In genomic region chr12:84653912-84654311, GRCm38 (mm10) we compare ENCODE assay signal across 8 mouse cellular contexts. TPM values are rescaled to one million over a fixed set of nuclear protein-coding genes. Genes with fewer than 3 reads are reported as not detected.
A peak's percentile ranks its signal among the peaks of the same experiment; 100 is the strongest.
DNase-seq lines count a peak whose midpoint lies in the region; ATAC-seq and TF ChIP-seq lines count a peak whose summit lies in the region.
"Had no signal": no experiment of that assay in that cellular context is flagged by ENCODE, and none has a peak within 500 bp of the region (broad histone marks: within the 10 kb centered on the region; RNA-seq: fewer than 3 reads in every experiment).

No protein-coding gene starts in this region.

- DNase-seq in 3T3-L1 (ENCODE audit: low read depth, low spot score) = peak; percentile 72
- DNase-seq in CD4-positive helper T cell, adult 2 months (ENCODE audit: low read depth, low spot score) = peak; percentile 42
- peak; percentile 16 for DNase-seq in brain, embryonic 18.5 days (ENCODE audit: low read depth, low spot score)
- DNase-seq in kidney, adult 9 months = peak; percentile 43
- DNase-seq in liver, postnatal 0 days = peak; percentile 68
- peak; percentile 59 to 74 for DNase-seq in right cerebral cortex, adult 2 months (ENCODE audit: low spot score in 2 of 2)

- no peaks in the 10 kb centered on the region for H3K36me3 ChIP-seq in liver, postnatal 0 days (replicated peaks; ENCODE audit: insufficient read depth, low read length)
- H3K36me3 ChIP-seq: heart, embryonic 13.5 days had no signal

- no peaks in the 10 kb centered on the region for H3K4me1 ChIP-seq in liver, postnatal 0 days (ENCODE audit: insufficient read depth)
- H3K4me1 ChIP-seq: heart, embryonic 13.5 days had no signal

- H3K27me3 ChIP-seq in liver, postnatal 0 days (ENCODE audit: insufficient read depth, low read length) = 0 out of 2 replicates have a peak, but pooled peaks cover 7% of the 10 kb centered on the region

- no peak overlapping the region for H3K4me3 ChIP-seq in liver, postnatal 0 days (ENCODE audit: low read depth, low read length)
- H3K4me3 ChIP-seq: heart, embryonic 13.5 days had no signal

- no peak overlapping the region for H3K27ac ChIP-seq in liver, postnatal 0 days (ENCODE audit: low read depth)
- H3K27ac ChIP-seq: heart, embryonic 13.5 days had no signal

- H3K4me2 ChIP-seq in liver, postnatal 0 days (ENCODE audit: low read depth, low read length) = no peak overlapping the region
- H3K4me2 ChIP-seq: heart, embryonic 13.5 days had no signal

- no peaks in the 10 kb centered on the region for H3K9me3 ChIP-seq in liver, postnatal 0 days (ENCODE audit: low read length)
- H3K9me3 ChIP-seq: heart, embryonic 13.5 days had no signal

- peak; percentile 97 for TF ChIP-seq CTCF in liver, postnatal 0 days (IDR thresholded peaks at IDR 0.05; ENCODE audit: low read depth)

- 17% methylated on average over 3 of the region's 3 CpGs for WGBS in liver, postnatal 0 days (ENCODE audit: insufficient replicate concordance)

- H3K9ac ChIP-seq in liver, postnatal 0 days (replicated peaks) = no peak overlapping the region
- H3K9ac ChIP-seq: heart, embryonic 13.5 days had no signal

- ATAC-seq in erythroblast, adult 5-6 weeks (replicated peaks; ENCODE audit: low FRiP score, poor library complexity, severe bottlenecking) = peak; percentile 63
- ATAC-seq in liver, postnatal 0 days = no peak

- no peak for TF ChIP-seq EP300 in liver, postnatal 0 days (IDR thresholded peaks at IDR 0.05; ENCODE audit: low read depth)

RNA-seq across cellular contexts. Expression of gene Vrtn, which starts 13.1 kb away (rescaled TPM):
- not detected in 2 replicates for total RNA-seq in erythroblast, adult 5-6 weeks (2015; ENCODE audit: low replicate concordance)
- total RNA-seq in erythroblast, adult 5-6 weeks (2017; ENCODE audit: low replicate concordance) = not detected in 2 replicates
- polyA plus RNA-seq in liver, postnatal 0 days (2015; fragmentation: Nextera tagmentation; extraction: Ambion mirVana) = not detected in 2 replicates
- polyA plus RNA-seq: heart, embryonic 13.5 days had no signal

RNA-seq across cellular contexts. Expression of gene Abcd4, which starts 36.7 kb away (rescaled TPM):
- total RNA-seq in erythroblast, adult 5-6 weeks (2015; ENCODE audit: low replicate concordance) = 0.38 and 2.3 TPM in 2 replicates
- 0.77 and 2.0 TPM in 2 replicates for total RNA-seq in erythroblast, adult 5-6 weeks (2017; ENCODE audit: low replicate concordance)
- 2.1 and 2.7 TPM in 2 replicates for polyA plus RNA-seq in liver, postnatal 0 days (2015; fragmentation: Nextera tagmentation; extraction: Ambion mirVana)

RNA-seq across cellular contexts. Expression of gene Syndig1l, which starts 44.7 kb away (rescaled TPM):
- 1.3 TPM in 1 of 2 replicates, not detected in the other for total RNA-seq in erythroblast, adult 5-6 weeks (2015; ENCODE audit: low replicate concordance)
- total RNA-seq in erythroblast, adult 5-6 weeks (2017; ENCODE audit: low replicate concordance) = not detected in 2 replicates
- 0.04 TPM in 1 of 2 replicates, not detected in the other for polyA plus RNA-seq in liver, postnatal 0 days (2015; fragmentation: Nextera tagmentation; extraction: Ambion mirVana)
- polyA plus RNA-seq: heart, embryonic 13.5 days had no signal

Comparison
In these comparisons a context has a peak if more than half of its experiments do, and no peak if none do; other contexts are left out.
1. DNase-seq: peak in every context shown above with its lines; median percentile 72 in 3T3-L1; 68 in liver, postnatal 0 days; 66 in right cerebral cortex, adult 2 months; 43 in kidney, adult 9 months; 42 in CD4-positive helper T cell, adult 2 months; 16 in brain, embryonic 18.5 days.